Mouse (Mus musculus) cerebellum, postnatal 10 days (tissue): ENCODE measurements at regions not wholly inside any gene's neighbourhood (a gene's known extent, or its start where the extent isn't known, plus 50 kb on each side); places are given as distances from the start of the nearest gene placed in this dataset.

Experiments
- DNase-seq, 2 experiments: peaks; one replicate each; pipeline ENCODE4 v3.0.0; 2021; ENCODE audit warnings: mixed read lengths in 2 of 2

GRCm38 (mm10) chr17:3962176-3962575 is 266.1 kb upstream of the Nox3 start:
- DNase-seq, result no peak

GRCm38 (mm10) chr17:3946540-3946939 is 250.5 kb upstream of the Nox3 start:
- no peak for DNase-seq

GRCm38 (mm10) chr17:3936361-3936760 is 240.3 kb upstream of the Nox3 start:
- no peak for DNase-seq

GRCm38 (mm10) chr17:3933208-3933607 is 237.1 kb upstream of the Nox3 start:
- no peak for DNase-seq

- DNase-seq, result peak; percentile 43 to 48
These were observed 236.0 kb upstream of the Nox3 start for GRCm38 (mm10) chr17:3932071-3932470.

GRCm38 (mm10) chr17:3927106-3927505 is 231.0 kb upstream of the Nox3 start:
- DNase-seq, result peak; percentile 10 to 16

- DNase-seq, result no peak
These were observed 224.2 kb upstream of the Nox3 start for GRCm38 (mm10) chr17:3920282-3920681.

GRCm38 (mm10) chr17:3892826-3893225 is 196.8 kb upstream of the Nox3 start:
- no peak for DNase-seq

- DNase-seq, result no peak
These were observed 187.1 kb upstream of the Nox3 start for GRCm38 (mm10) chr17:3883146-3883545.

- DNase-seq, result no peak
These were observed 183.0 kb upstream of the Nox3 start for GRCm38 (mm10) chr17:3879075-3879474.

- DNase-seq, result no peak
These were observed 173.6 kb upstream of the Nox3 start for GRCm38 (mm10) chr17:3869459-3870194.

GRCm38 (mm10) chr17:3862384-3862783 is 166.3 kb upstream of the Nox3 start:
- peak; percentile 17 to 18 for DNase-seq

- peak; percentile 75 to 80 for DNase-seq
These were observed 140.3 kb upstream of the Nox3 start for GRCm38 (mm10) chr17:3836386-3836785.

GRCm38 (mm10) chr17:3811187-3811586 is 115.1 kb upstream of the Nox3 start:
- DNase-seq, result peak; percentile 19 to 31

GRCm38 (mm10) chr17:3803507-3803906 is 107.4 kb upstream of the Nox3 start:
- no peak for DNase-seq

GRCm38 (mm10) chr17:3792597-3792996 is 96.5 kb upstream of the Nox3 start:
- peak; percentile 58 to 61 for DNase-seq

GRCm38 (mm10) chr17:3782156-3782555 is 86.1 kb upstream of the Nox3 start:
- no peak for DNase-seq

GRCm38 (mm10) chr17:3777691-3778090 is 81.6 kb upstream of the Nox3 start:
- no peak for DNase-seq

GRCm38 (mm10) chr17:3747808-3748335 is 51.8 kb upstream of the Nox3 start:
- DNase-seq, result peak; percentile 51 to 64
